ENCODE assay signal across 17 mouse cellular contexts in genomic region chr4:40969161-40969560, GRCm38 (mm10). TPM values are rescaled to one million over a fixed set of nuclear protein-coding genes. Genes with fewer than 3 reads are reported as not detected.
A peak's percentile ranks its signal among the peaks of the same experiment; 100 is the strongest.
DNase-seq lines count a peak whose midpoint lies in the region; ATAC-seq and TF ChIP-seq lines count a peak whose summit lies in the region.
"Had no signal": no experiment of that assay in that cellular context is flagged by ENCODE, and none has a peak within 500 bp of the region (broad histone marks: within the 10 kb centered on the region; RNA-seq: fewer than 3 reads in every experiment).

No protein-coding gene starts in this region.

- H3K36me3 ChIP-seq in forebrain, embryonic 12.5 days (replicated peaks) = peaks cover 23% of the 10 kb centered on the region
- peaks cover 40% of the 10 kb centered on the region for H3K36me3 ChIP-seq in forebrain, embryonic 14.5 days (ENCODE audit: control insufficient read depth, insufficient read depth, low read length)
- peaks cover 63% of the 10 kb centered on the region for H3K36me3 ChIP-seq in E14TG2a.4 (ENCODE audit: insufficient read depth, low read length)

- WGBS in forebrain, embryonic 12.5 days = 82% methylated on average over 4 of the region's 4 CpGs
- 79% methylated on average over 4 of the region's 4 CpGs for WGBS in forebrain, embryonic 14.5 days

- no peak for DNase-seq in forebrain, embryonic 14.5 days (ENCODE audit: low spot score)
- peak; percentile 27 to 51 for DNase-seq in kidney, adult 8-10 months
- DNase-seq in kidney, adult 11 months = no peak
- DNase-seq in kidney, postnatal 36 days = peak; percentile 10 to 33
- DNase-seq in layer of hippocampus, adult 11-12 months (ENCODE audit: low spot score) = no peak
- DNase-seq in embryo, embryonic 10 days (ENCODE audit: low spot score) = no peak
- DNase-seq: embryo, embryonic 11 days; gastrocnemius, postnatal 10 days; heart, postnatal 36 days; thymus, postnatal 36 days had no signal

- peaks cover 19% of the 10 kb centered on the region for H3K4me1 ChIP-seq in forebrain, embryonic 12.5 days
- H3K4me1 ChIP-seq in forebrain, embryonic 14.5 days (ENCODE audit: control insufficient read depth, insufficient read depth, low read length) = peaks cover 9% of the 10 kb centered on the region
- H3K4me1 ChIP-seq in E14TG2a.4 (replicated peaks; ENCODE audit: low read depth, low read length) = peaks cover 30% of the 10 kb centered on the region

- H3K4me3 ChIP-seq in forebrain, embryonic 12.5 days (replicated peaks) = no peak overlapping the region
- H3K4me3 ChIP-seq in forebrain, embryonic 14.5 days (ENCODE audit: low read depth, low read length) = no peak overlapping the region
- H3K4me3 ChIP-seq in E14TG2a.4 (replicated peaks; ENCODE audit: low read length) = peak overlapping the region; percentile 98; the same call in 1 of the 2 replicates

- no peaks in the 10 kb centered on the region for H3K9me3 ChIP-seq in forebrain, embryonic 12.5 days
- no peaks in the 10 kb centered on the region for H3K9me3 ChIP-seq in forebrain, embryonic 14.5 days (replicated peaks; ENCODE audit: control insufficient read depth, low read length)
- H3K9me3 ChIP-seq in E14TG2a.4 (ENCODE audit: low read length) = no peaks in the 10 kb centered on the region
- H3K9me3 ChIP-seq: limb, embryonic 12.5 days; midbrain, embryonic 12.5 days had no signal

- no peaks in the 10 kb centered on the region for H3K27me3 ChIP-seq in forebrain, embryonic 12.5 days
- no peaks in the 10 kb centered on the region for H3K27me3 ChIP-seq in forebrain, embryonic 14.5 days (replicated peaks; ENCODE audit: control insufficient read depth, insufficient read depth, low read length)
- H3K27me3 ChIP-seq in E14TG2a.4 (ENCODE audit: insufficient read depth, low read length) = no peaks in the 10 kb centered on the region
- H3K27me3 ChIP-seq: limb, embryonic 12.5 days; midbrain, embryonic 12.5 days had no signal

- TF ChIP-seq CTCF in E14TG2a.4 (conservative IDR thresholded peaks at IDR 0.05; ENCODE audit: low read length) = no peak

- H3K4me2 ChIP-seq in forebrain, embryonic 12.5 days = no peak overlapping the region
- H3K4me2 ChIP-seq in forebrain, embryonic 14.5 days (ENCODE audit: low read length) = no peak overlapping the region

- H3K9ac ChIP-seq in forebrain, embryonic 12.5 days = 0 out of 2 replicates have a peak overlapping the region, but pooled peaks have one; percentile 94
- no peak overlapping the region for H3K9ac ChIP-seq in forebrain, embryonic 14.5 days (ENCODE audit: low read length)
- H3K9ac ChIP-seq: limb, embryonic 12.5 days had no signal

- ATAC-seq in forebrain, embryonic 12.5 days (ENCODE audit: low FRiP score) = no peak
- ATAC-seq in forebrain, embryonic 14.5 days = no peak
- ATAC-seq: inflammation-experienced regulatory T-cells, adult 6 months had no signal

- no peak overlapping the region for H3K27ac ChIP-seq in forebrain, embryonic 12.5 days
- no peak overlapping the region for H3K27ac ChIP-seq in forebrain, embryonic 14.5 days (ENCODE audit: low read depth, low read length)
- H3K27ac ChIP-seq: midbrain, embryonic 12.5 days had no signal

RNA-seq across cellular contexts. Expression of gene Nfx1, which starts 1.5 kb away (rescaled TPM):
- polyA plus RNA-seq in forebrain, embryonic 12.5 days (2016; fragmentation: Nextera tagmentation; extraction: Ambion mirVana) = 104 and 109 TPM in 2 replicates
- polyA plus RNA-seq in forebrain, embryonic 14.5 days (2014; fragmentation: Nextera tagmentation; extraction: Ambion mirVana) = 75.9 and 97.1 TPM in 2 replicates

RNA-seq across cellular contexts. Expression of gene Chmp5, which starts 21.0 kb away (rescaled TPM):
- 143 and 146 TPM in 2 replicates for polyA plus RNA-seq in forebrain, embryonic 12.5 days (2016; fragmentation: Nextera tagmentation; extraction: Ambion mirVana)
- 192 and 200 TPM in 2 replicates for polyA plus RNA-seq in forebrain, embryonic 14.5 days (2014; fragmentation: Nextera tagmentation; extraction: Ambion mirVana)

RNA-seq across cellular contexts. Expression of gene Bag1, which starts 21.1 kb away (rescaled TPM):
- polyA plus RNA-seq in forebrain, embryonic 12.5 days (2016; fragmentation: Nextera tagmentation; extraction: Ambion mirVana) = 215 and 229 TPM in 2 replicates
- 209 and 216 TPM in 2 replicates for polyA plus RNA-seq in forebrain, embryonic 14.5 days (2014; fragmentation: Nextera tagmentation; extraction: Ambion mirVana)

RNA-seq across cellular contexts. Expression of gene Spink4, which starts 49.3 kb away (rescaled TPM):
- not detected in 2 replicates for polyA plus RNA-seq in forebrain, embryonic 12.5 days (2016; fragmentation: Nextera tagmentation; extraction: Ambion mirVana)
- polyA plus RNA-seq in forebrain, embryonic 14.5 days (2014; fragmentation: Nextera tagmentation; extraction: Ambion mirVana) = not detected in 2 replicates
- polyA plus RNA-seq: erythroblast, embryonic 14.5 days; inflammation-experienced regulatory T-cells, adult 6 months; limb, embryonic 12.5 days; midbrain, embryonic 12.5 days; spleen, adult 2 months had no signal

Comparison
In these comparisons a context has a peak if more than half of its experiments do, and no peak if none do; other contexts are left out.
1. DNase-seq: peak in kidney, adult 8-10 months (2 of 2) and kidney, postnatal 36 days (2 of 2); none in forebrain, embryonic 14.5 days (single experiment), kidney, adult 11 months (single experiment), layer of hippocampus, adult 11-12 months (single experiment) and embryo, embryonic 10 days (single experiment).